Mouse (Mus musculus): ENCODE measurements around the gene Gm21988.

Gm21988 gene

DNA sequence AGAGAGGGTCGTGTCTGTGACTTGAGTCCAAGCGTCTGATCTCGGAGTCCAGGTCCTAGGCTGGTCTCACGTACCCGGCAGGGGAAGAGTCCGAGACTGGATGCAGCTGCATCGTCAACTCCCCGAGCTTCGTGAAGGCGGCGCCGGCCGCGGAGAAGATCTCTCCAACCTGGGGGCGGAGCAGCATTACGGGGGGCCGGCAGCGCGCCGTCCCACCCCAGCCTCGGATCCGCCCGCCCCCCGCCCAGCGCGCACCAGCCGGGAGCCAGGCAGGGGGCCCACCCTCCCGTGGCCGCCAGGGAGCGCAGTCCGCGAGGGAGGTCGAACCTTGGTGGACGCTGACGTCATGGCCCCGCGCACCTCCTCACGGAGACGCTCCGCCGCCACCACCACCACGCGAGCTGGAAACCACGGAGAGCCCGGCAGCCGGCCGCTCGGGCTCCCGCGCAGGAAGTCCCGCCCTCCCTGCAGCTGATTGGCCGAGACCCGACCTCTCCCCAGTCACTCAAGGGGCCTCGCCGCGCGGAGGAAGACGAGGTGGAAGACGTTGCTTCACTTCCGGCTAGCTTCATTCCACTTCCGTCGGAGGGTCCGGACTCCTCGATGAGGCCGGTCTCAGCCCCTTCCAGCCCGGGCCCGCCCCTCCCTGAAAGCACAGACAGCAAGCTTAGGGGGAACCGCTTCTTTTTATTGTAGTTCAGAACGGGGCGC lies 2.0 kb downstream of the Gm21988 start, which contains the start of gene 0610010K14Rik:
Gene 0610010K14Rik, minus strand, starts transcription at position 458 of the 711 bp plus-strand sequence.
- in situ Hi-C loops (cut with MboI; ENCODE audit: low sequenced_read_pairs), result no loop called here

DNA sequence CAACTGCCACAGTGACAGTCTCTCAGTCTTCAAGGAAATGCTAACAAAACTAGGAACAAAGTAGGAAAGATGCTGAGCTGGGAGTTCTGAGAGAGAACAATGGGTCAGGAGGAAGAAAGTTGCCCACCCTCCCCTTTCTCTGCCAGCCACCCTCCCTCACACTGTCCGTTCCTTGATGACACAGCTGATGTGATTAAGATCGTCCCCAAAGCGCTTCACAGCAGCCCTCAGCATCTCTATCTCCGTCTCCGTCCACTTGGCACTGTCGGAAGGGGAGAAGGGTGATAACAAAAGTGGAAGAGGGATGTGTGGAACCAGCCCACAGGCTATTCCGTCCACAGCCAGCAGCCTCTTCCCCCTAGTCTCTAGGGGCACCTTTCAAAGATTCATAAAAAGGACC lies 2.9 kb downstream of the Gm21988 start:
- in situ Hi-C loops (cut with MboI; ENCODE audit: low sequenced_read_pairs), result no loop called here

GRCm38 (mm10) chr11:70235254-70235900 lies 4.3 kb downstream of the Gm21988 start:
- in situ Hi-C loops (cut with MboI; ENCODE audit: low sequenced_read_pairs), result no loop called here

GRCm38 (mm10) chr11:70234497-70234896 lies 5.1 kb downstream of the Gm21988 start:
- in situ Hi-C loops (cut with MboI; ENCODE audit: low sequenced_read_pairs), result no loop called here

DNA sequence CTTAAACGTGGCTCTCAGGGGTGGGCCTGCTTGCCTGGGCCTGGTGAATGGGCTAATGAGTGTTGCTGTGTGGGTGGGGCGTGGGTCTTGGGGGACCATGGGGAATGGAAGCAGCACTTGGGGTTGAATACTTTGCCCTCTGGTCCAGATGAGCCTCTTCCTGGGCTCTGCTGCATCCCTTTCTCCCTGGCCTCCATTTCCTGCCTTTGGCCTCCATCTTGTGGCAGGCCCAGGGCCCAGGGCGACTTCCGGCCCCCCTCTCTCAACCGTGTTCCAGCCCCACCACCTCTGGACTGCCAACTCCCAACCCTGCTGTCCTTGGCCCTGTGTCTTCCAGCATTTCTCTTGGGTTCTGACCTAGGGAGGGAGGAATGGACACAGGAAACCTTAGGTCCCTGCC lies 5.6 kb downstream of the Gm21988 start:
- in situ Hi-C loops (cut with MboI; ENCODE audit: low sequenced_read_pairs), result no loop called here

- in situ Hi-C loops (cut with MboI; ENCODE audit: low sequenced_read_pairs), result no loop called here
Measured at GRCm38 (mm10) chr11:70233016-70233415, 6.6 kb downstream of the Gm21988 start.

DNA sequence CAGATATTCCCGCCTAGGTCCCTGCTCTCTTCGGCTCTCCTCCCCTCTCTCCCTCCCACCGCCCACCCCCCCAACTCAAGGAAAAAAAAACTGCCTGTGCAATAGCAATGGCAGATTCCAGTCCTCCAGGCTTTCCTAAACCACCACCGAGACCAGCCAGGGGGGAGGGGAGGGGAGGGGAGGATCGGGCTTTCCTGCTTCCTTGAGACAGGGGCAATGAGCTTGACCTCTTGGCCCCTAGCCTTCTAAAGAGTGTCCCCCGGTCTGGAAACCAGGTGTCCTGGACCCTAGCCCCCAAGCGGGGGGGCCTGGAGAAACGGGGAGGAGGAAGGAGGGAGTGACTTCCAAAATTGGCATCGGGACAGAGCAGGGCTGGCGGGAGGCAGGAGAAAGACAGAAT lies 7.1 kb downstream of the Gm21988 start:
- in situ Hi-C loops (cut with MboI; ENCODE audit: low sequenced_read_pairs), result no loop called here

DNA sequence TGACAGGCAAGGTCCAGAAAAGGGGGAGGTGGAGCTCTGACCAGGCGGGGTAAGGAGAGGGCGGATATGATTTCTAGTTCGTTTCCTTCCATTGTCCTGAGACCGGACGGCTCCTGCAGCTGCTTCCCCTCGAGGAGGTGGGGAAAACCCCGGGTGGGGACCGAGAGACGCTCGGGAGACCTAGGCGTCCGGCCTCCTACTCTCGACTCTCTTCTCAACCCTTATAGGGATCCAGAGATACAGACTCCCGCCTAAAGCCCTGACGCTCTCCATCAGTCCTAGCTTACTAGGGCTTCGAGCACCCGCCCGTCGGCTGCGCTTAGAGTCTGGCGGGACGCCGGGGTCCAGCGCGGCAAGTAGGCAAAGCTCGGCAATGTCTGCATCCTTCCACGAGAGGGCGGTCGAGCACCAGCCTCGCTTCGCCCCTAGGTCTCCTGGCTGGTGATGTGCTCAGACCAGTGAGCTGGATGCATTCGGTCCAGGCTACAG lies 9.3 kb downstream of the Gm21988 start:
- in situ Hi-C loops (cut with MboI; ENCODE audit: low sequenced_read_pairs), result no loop called here

DNA sequence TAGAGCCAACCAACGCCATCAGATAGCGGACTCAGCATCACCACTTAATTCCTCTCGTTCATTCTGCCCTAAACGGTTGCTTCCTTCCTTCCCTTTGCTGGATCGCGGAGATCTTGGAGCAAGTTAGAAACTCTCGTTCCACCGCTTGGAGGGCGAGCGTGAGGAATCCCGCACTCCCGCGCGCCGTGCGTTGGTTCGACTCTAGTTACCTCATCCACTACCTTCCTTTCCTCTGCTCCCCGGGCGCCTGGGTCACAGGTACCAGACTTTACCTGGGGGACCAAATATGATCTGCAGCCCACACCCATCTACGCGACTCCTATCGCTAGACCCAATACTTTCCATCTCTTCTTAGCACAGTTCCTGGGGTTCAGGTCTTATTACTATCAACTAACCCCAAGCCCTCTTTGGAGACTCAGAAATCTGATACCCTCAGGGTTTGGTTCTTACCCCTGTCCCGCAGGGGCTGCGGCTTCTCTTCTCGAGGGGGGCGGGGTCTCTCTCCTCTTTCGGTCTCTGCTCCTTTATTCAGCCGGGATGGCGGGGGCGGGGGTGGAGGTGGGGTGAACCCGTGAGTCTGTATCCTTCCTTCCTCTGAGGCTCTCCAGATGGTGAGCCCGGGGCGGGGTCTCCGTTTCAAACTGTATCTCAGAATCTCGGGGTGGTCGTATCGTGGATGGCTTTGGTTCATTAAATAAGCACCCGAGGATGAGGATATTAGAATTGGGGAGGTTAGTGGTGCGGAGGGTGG lies 10.2 kb downstream of the Gm21988 start, which contains the start of gene Bcl6b:
Gene Bcl6b, minus strand, starts transcription at position 539 of the 751 bp plus-strand sequence.
- in situ Hi-C loops (cut with MboI; ENCODE audit: low sequenced_read_pairs), result no loop called here

DNA sequence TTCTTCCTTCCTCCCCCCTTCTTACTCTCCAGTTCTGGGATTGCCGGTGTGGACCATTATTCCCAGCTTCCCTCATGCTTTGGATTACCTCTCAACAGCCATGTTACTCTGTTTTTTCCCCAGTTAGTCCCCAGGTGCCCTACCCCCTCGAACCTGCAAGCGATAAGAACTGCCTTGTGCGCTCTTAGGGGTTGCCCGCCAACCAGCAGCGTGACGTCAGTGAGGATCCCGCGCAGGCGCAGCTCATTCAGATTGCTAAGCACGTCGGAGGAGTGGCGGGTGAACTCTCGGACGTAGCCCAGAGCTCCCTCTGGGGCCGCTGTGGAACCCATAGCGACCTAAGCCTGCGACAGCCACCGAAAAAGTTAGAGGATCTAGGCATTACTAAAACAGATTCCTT lies 10.8 kb downstream of the Gm21988 start:
- in situ Hi-C loops (cut with MboI; ENCODE audit: low sequenced_read_pairs), result no loop called here

- in situ Hi-C loops (cut with MboI; ENCODE audit: low sequenced_read_pairs), result no loop called here
Measured at GRCm38 (mm10) chr11:70227661-70228245, 11.9 kb downstream of the Gm21988 start.

GRCm38 (mm10) chr11:70227126-70227525 lies 12.5 kb downstream of the Gm21988 start:
- in situ Hi-C loops (cut with MboI; ENCODE audit: low sequenced_read_pairs), result no loop called here

- in situ Hi-C loops (cut with MboI; ENCODE audit: low sequenced_read_pairs), result no loop called here
Measured at GRCm38 (mm10) chr11:70226602-70226890, 13.1 kb downstream of the Gm21988 start.

- in situ Hi-C loops (cut with MboI; ENCODE audit: low sequenced_read_pairs), result no loop called here
Measured at GRCm38 (mm10) chr11:70225798-70226601, 13.6 kb downstream of the Gm21988 start.

- in situ Hi-C loops (cut with MboI; ENCODE audit: low sequenced_read_pairs), result no loop called here
Measured at GRCm38 (mm10) chr11:70223724-70224123, 15.9 kb downstream of the Gm21988 start.

GRCm38 (mm10) chr11:70221603-70222500 lies 17.8 kb downstream of the Gm21988 start:
- in situ Hi-C loops (cut with MboI; ENCODE audit: low sequenced_read_pairs), result no loop called here

DNA sequence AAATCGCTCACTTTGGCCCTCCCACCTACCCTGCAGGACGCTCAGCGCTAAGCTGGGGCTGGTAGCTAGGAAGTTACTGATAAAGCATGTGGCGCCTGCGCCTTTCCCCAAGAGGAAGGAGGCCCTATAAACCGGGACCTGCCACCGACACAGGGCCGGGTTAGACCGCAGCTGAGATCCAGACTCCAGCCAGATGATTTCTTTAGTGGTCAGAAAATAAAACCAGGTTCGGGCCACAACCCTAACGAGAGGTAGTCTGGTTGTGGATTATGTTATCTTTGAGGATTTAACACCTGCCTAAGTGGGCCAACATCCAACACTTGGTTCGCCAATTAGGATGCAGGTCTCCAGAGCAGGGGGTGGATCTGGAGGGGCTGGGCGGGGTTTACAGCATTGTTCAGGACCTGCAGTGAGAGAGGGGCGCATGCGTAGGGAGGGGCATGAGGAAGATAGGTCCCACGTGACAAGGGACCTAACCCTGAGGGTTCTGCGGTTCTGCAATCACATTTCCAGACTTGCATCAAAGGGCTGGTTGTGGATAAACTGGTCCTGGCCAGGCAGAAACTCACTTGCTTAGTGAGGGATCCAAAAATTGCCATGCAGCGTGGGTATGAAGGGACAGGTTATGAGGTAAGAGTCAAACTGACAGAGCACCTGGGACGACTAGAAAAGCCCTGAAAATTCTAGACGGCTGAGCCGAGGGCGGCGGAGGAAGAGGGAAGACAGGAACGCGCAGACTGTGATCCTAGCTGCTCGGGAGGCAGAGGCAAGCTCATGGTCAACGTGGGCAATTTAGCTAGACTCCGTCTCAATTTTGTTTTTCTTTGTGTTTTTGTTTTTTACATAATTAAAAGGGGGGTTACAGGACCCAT lies 18.7 kb downstream of the Gm21988 start, which contains the start of gene Slc16a13:
Gene Slc16a13, minus strand, starts transcription at position 334 of the 872 bp plus-strand sequence.
- in situ Hi-C loops (cut with MboI; ENCODE audit: low sequenced_read_pairs), result no loop called here

DNA sequence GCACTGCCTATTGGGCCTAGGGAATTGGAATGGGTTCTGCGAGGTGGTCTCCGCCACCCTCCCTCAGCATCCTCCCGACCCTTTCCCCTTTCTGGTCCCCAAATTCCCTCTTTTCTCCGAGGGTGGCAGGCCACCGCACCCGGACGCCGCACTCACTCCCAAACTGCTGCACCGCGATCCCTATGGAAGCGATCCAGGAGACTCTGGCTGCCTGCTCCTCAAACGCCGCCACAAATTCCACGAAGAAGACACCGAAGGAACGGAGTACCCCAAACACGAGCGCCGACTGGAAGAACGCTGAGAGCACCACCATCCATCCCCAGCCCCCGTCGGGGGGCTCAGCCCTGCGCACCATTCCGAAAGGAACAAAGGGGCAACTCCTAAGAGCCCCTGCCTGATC lies 19.3 kb downstream of the Gm21988 start:
- in situ Hi-C loops (cut with MboI; ENCODE audit: low sequenced_read_pairs), result no loop called here

Data from CH12F3 (cell line).